In the genomic region with DNA sequence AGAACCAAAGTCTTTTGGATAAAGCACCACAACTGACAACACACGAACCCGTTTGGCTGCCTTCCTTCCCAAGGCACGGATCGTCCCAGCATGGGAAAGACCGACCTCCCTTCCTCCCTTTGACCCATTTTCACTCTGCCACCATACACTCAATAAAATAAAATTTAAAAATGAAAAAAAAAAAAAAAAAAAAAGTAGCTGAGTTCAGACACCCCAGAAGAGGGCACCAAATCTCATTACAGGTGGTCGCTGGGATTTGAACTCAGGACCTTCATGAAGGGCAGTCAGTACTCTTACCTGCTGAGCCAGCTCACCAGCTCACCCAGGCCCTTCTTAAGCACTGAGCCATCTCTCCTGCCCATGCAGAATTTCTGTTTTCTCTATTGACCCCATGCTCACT, we compare ENCODE assay signal across 11 mouse cellular contexts. TPM values are rescaled to one million over a fixed set of nuclear protein-coding genes. Genes with fewer than 3 reads are reported as not detected.
DNase-seq lines count a peak whose midpoint lies in the region; ATAC-seq and TF ChIP-seq lines count a peak whose summit lies in the region.
"Had no signal": no experiment of that assay in that cellular context is flagged by ENCODE, and none has a peak within 500 bp of the region (broad histone marks: within the 10 kb centered on the region; RNA-seq: fewer than 3 reads in every experiment).

No protein-coding gene starts in this region.

- ATAC-seq in heart, embryonic 16.5 days (replicated peaks; ENCODE audit: extremely low read depth, insufficient read depth, low FRiP score) = no peak
- ATAC-seq in embryonic facial prominence, embryonic 14.5 days (ENCODE audit: low read depth) = no peak
- ATAC-seq in liver, embryonic 13.5 days (ENCODE audit: low read depth) = no peak
- ATAC-seq: inflammation-experienced regulatory T-cells, adult 6 months had no signal

- H3K4me2 ChIP-seq in heart, embryonic 16.5 days (ENCODE audit: low read depth, low read length) = peak overlapping the region; percentile 72
- H3K4me2 ChIP-seq in embryonic facial prominence, embryonic 14.5 days (ENCODE audit: low read depth, low read length) = peak overlapping the region; percentile 56; the same call in 1 of the 2 replicates
- H3K4me2 ChIP-seq in liver, embryonic 13.5 days = peak overlapping the region; percentile 53

- 44% methylated on average over 6 of the region's 6 CpGs for WGBS in heart, embryonic 16.5 days
- WGBS in embryonic facial prominence, embryonic 14.5 days = 42% methylated on average over 6 of the region's 6 CpGs
- WGBS in liver, embryonic 13.5 days (ENCODE audit: insufficient replicate concordance) = 47% methylated on average over 6 of the region's 6 CpGs
- 53% methylated on average over 6 of the region's 6 CpGs for WGBS in cerebellum, adult 2 months

- H3K9me3 ChIP-seq in heart, embryonic 16.5 days (replicated peaks; ENCODE audit: control insufficient read depth, low read length) = peaks cover 5% of the 10 kb centered on the region; the same call in 1 of the 2 replicates
- H3K9me3 ChIP-seq in E14TG2a.4 (ENCODE audit: low read length) = no peaks in the 10 kb centered on the region
- peaks cover 3% of the 10 kb centered on the region; the same call in 1 of the 2 replicates for H3K9me3 ChIP-seq in embryonic facial prominence, embryonic 14.5 days (ENCODE audit: control insufficient read depth, low read length)
- no peaks in the 10 kb centered on the region for H3K9me3 ChIP-seq in liver, embryonic 13.5 days (replicated peaks)

- H3K4me1 ChIP-seq in heart, embryonic 16.5 days (ENCODE audit: control insufficient read depth, insufficient read depth, low read length) = peaks cover 6% of the 10 kb centered on the region
- peaks cover 33% of the 10 kb centered on the region for H3K4me1 ChIP-seq in E14TG2a.4 (replicated peaks; ENCODE audit: low read depth, low read length)
- H3K4me1 ChIP-seq in embryonic facial prominence, embryonic 14.5 days (ENCODE audit: control insufficient read depth, insufficient read depth, low read length) = peaks cover 7% of the 10 kb centered on the region; the same call in 1 of the 2 replicates
- H3K4me1 ChIP-seq in liver, embryonic 13.5 days (replicated peaks) = peaks cover 25% of the 10 kb centered on the region
- peaks cover 3% of the 10 kb centered on the region; the same call in 1 of the 2 replicates for H3K4me1 ChIP-seq in cerebellum, adult 2 months (ENCODE audit: control insufficient read depth, insufficient read depth, low read length)

- DNase-seq in heart, postnatal 4 days = no peak
- DNase-seq in embryonic facial prominence, embryonic 14.5 days (ENCODE audit: low spot score) = no peak
- no peak for DNase-seq in liver, embryonic 13.5 days
- DNase-seq in cerebellum, adult 9-11 months = no peak
- no peak for DNase-seq in cerebellum, adult 2 months
- DNase-seq in frontal cortex, postnatal 10 days (ENCODE audit: low spot score in 2 of 2) = no peak
- DNase-seq: adrenal gland, postnatal 14 days had no signal

- H3K36me3 ChIP-seq in heart, embryonic 16.5 days (ENCODE audit: control insufficient read depth, insufficient read depth) = no peaks in the 10 kb centered on the region
- H3K36me3 ChIP-seq in E14TG2a.4 (ENCODE audit: insufficient read depth, low read length) = no peaks in the 10 kb centered on the region
- H3K36me3 ChIP-seq in embryonic facial prominence, embryonic 14.5 days (ENCODE audit: control insufficient read depth, insufficient read depth, low read length) = no peaks in the 10 kb centered on the region
- no peaks in the 10 kb centered on the region for H3K36me3 ChIP-seq in liver, embryonic 13.5 days

- H3K27me3 ChIP-seq in heart, embryonic 16.5 days (ENCODE audit: control insufficient read depth, insufficient read depth, low read length) = no peaks in the 10 kb centered on the region
- H3K27me3 ChIP-seq in E14TG2a.4 (ENCODE audit: insufficient read depth, low read length) = no peaks in the 10 kb centered on the region
- no peaks in the 10 kb centered on the region for H3K27me3 ChIP-seq in embryonic facial prominence, embryonic 14.5 days (replicated peaks; ENCODE audit: control insufficient read depth, insufficient read depth, low read length)
- H3K27me3 ChIP-seq in liver, embryonic 13.5 days = no peaks in the 10 kb centered on the region
- no peaks in the 10 kb centered on the region for H3K27me3 ChIP-seq in cerebellum, adult 2 months (ENCODE audit: control insufficient read depth, insufficient read depth, low read length)

- H3K27ac ChIP-seq in heart, embryonic 16.5 days (ENCODE audit: low read length) = no peak overlapping the region
- H3K27ac ChIP-seq in embryonic facial prominence, embryonic 14.5 days (replicated peaks; ENCODE audit: low read depth, low read length) = no peak overlapping the region
- H3K27ac ChIP-seq in liver, embryonic 13.5 days = no peak overlapping the region
- no peak overlapping the region for H3K27ac ChIP-seq in cerebellum, adult 2 months (ENCODE audit: insufficient read depth, low read length)

- peak overlapping the region; percentile 44 for H3K4me3 ChIP-seq in heart, embryonic 16.5 days (ENCODE audit: low read length)
- peak overlapping the region; percentile 66 for H3K4me3 ChIP-seq in E14TG2a.4 (replicated peaks; ENCODE audit: low read length)
- H3K4me3 ChIP-seq in embryonic facial prominence, embryonic 14.5 days (ENCODE audit: low read depth, low read length) = peak overlapping the region; percentile 32
- peak overlapping the region; percentile 22; the same call in 1 of the 2 replicates for H3K4me3 ChIP-seq in liver, embryonic 13.5 days (replicated peaks)
- no peak overlapping the region for H3K4me3 ChIP-seq in cerebellum, adult 2 months (replicated peaks; ENCODE audit: insufficient read depth, low read depth, low read length)

- no peak for TF ChIP-seq POLR2A in cerebellum, adult 2 months (IDR thresholded peaks at IDR 0.05; ENCODE audit: borderline replicate concordance, insufficient read depth, low read length)

- TF ChIP-seq CTCF in E14TG2a.4 (conservative IDR thresholded peaks at IDR 0.05; ENCODE audit: low read length) = no peak
- no peak for TF ChIP-seq CTCF in cerebellum, adult 2 months (IDR thresholded peaks at IDR 0.05; ENCODE audit: borderline replicate concordance, insufficient read depth, low read depth, low read length)

- peak overlapping the region; percentile 68; the same call in 1 of the 2 replicates for H3K9ac ChIP-seq in heart, embryonic 16.5 days (ENCODE audit: low read length)
- H3K9ac ChIP-seq in embryonic facial prominence, embryonic 14.5 days (ENCODE audit: low read depth, low read length) = peak overlapping the region; percentile 49; the same call in 1 of the 2 replicates
- H3K9ac ChIP-seq in liver, embryonic 13.5 days = no peak overlapping the region

RNA-seq across cellular contexts. Expression of a gene that starts 5.0 kb away (rescaled TPM):
- polyA plus RNA-seq in heart, embryonic 16.5 days (2015; fragmentation: Nextera tagmentation; extraction: Ambion mirVana) = 98.6 and 99.1 TPM in 2 replicates
- total RNA-seq in heart, postnatal 4 days (2021) = 10 to 100 TPM; 53.6 to 55.5 TPM
- polyA plus RNA-seq in embryonic facial prominence, embryonic 14.5 days (2014; fragmentation: Nextera tagmentation; extraction: Ambion mirVana) = 122 and 145 TPM in 2 replicates
- polyA plus RNA-seq in liver, embryonic 13.5 days (2015; fragmentation: Nextera tagmentation; extraction: Ambion mirVana) = 59.3 and 62.7 TPM in 2 replicates
- polyA plus RNA-seq in cerebellum, adult 2 months (2012; rRNA removed) = 114 and 129 TPM in 2 replicates

RNA-seq across cellular contexts. Expression of a gene that starts 31.7 kb away (rescaled TPM):
- polyA plus RNA-seq in heart, embryonic 16.5 days (2015; fragmentation: Nextera tagmentation; extraction: Ambion mirVana) = 3.6 and 4.5 TPM in 2 replicates
- 1 to 10 TPM; 4.6 to 5.1 TPM for total RNA-seq in heart, postnatal 4 days (2021)
- polyA plus RNA-seq in embryonic facial prominence, embryonic 14.5 days (2014; fragmentation: Nextera tagmentation; extraction: Ambion mirVana) = 7.8 and 8.4 TPM in 2 replicates
- polyA plus RNA-seq in liver, embryonic 13.5 days (2015; fragmentation: Nextera tagmentation; extraction: Ambion mirVana) = 28.5 and 32.7 TPM in 2 replicates
- polyA plus RNA-seq in cerebellum, adult 2 months (2012; rRNA removed) = 9.0 and 9.7 TPM in 2 replicates
- polyA plus RNA-seq: inflammation-experienced regulatory T-cells, adult 6 months had no signal

RNA-seq across cellular contexts. Expression of a gene that starts 33.0 kb away (rescaled TPM):
- polyA plus RNA-seq in heart, embryonic 16.5 days (2015; fragmentation: Nextera tagmentation; extraction: Ambion mirVana) = 0.07 TPM in 1 of 2 replicates, not detected in the other
- under 1 TPM in 1 of 2 experiments, not detected in 1; 0.05 TPM for total RNA-seq in heart, postnatal 4 days (2021)
- polyA plus RNA-seq in embryonic facial prominence, embryonic 14.5 days (2014; fragmentation: Nextera tagmentation; extraction: Ambion mirVana) = 0.14 and 0.30 TPM in 2 replicates
- polyA plus RNA-seq in liver, embryonic 13.5 days (2015; fragmentation: Nextera tagmentation; extraction: Ambion mirVana) = not detected in 2 replicates
- 0.05 TPM in 1 of 2 replicates, not detected in the other for polyA plus RNA-seq in cerebellum, adult 2 months (2012; rRNA removed)
- total RNA-seq: adrenal gland, postnatal 14 days had no signal
- polyA plus RNA-seq: frontal cortex, adult 2 months; inflammation-experienced regulatory T-cells, adult 6 months had no signal
